Mouse (Mus musculus) cerebellum, adult 2 months (tissue): ENCODE results near the gene Ip6k1.

Experiments used
- CTCF ChIP-seq: fragments of 200-500 bp; IDR thresholded peaks from 2 replicates; pipeline ENCODE4 v1.5.1; 2011; ENCODE audit warnings: low read depth, mild to moderate bottlenecking, control low read depth, low read length, moderate library complexity, borderline replicate concordance; ENCODE audit not compliant: insufficient read depth
- POLR2A ChIP-seq: fragments of 200-500 bp; IDR thresholded peaks from 2 replicates; pipeline ENCODE4 v1.6.1; 2011; ENCODE audit warnings: low read length, control low read depth, borderline replicate concordance; ENCODE audit not compliant: insufficient read depth

DNA sequence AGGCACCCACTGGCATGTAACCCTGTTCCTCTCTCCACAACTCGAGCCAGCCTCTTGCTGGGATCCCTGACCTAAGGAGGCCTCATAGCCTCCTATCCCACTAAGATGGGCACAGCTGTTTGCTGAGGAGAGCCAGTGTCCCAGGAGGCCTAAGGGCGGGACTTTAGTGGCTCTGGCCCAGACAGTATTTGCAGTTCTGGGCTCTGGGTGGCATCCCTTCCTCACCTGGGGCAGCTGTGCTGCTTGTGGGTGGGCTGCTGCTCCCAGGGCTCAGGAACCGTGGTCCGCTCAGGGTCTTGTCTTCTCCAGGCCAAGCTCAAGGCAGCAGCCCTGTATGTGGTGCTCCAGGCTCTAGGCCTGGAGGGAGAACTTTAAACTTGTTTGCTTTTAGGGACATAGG, 44.3 kb downstream of the Ip6k1 start:
- TF ChIP-seq CTCF (no peak), POLR2A (no peak)
